Mouse (Mus musculus): Measurements from ENCODE around the gene Rora. TPM values are rescaled to one million over a fixed set of nuclear protein-coding genes. Genes with fewer than 3 reads are reported as not detected.
A peak's percentile ranks its signal among the peaks of the same experiment; 100 is the strongest.

The Rora gene
- polyA plus RNA-seq, 1 experiment from 2014 or later = 23.1 TPM

DNA sequence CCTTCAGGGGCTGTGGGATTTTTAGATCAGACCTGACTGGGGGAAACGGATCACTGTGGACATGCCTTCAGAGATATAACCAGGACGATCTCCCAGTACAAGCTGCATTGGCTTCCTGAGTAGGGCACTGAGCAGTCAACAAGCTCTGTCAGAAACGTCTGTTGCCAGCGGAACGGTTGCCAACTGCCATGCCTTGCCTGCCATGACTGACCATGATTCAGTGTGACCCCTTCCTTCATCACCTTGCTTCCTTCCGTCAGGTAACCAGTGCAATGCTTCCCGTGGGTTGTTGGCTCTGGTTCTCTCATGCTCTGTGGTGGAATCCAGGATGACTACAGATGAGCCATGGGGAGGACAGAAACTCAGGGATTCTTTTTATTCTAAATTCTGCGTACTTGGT is 16.3 kb upstream of the Rora start:
- H3K4me3 ChIP-seq (ENCODE audit: low read depth, low read length) = no peak overlapping the region
- DNase-seq (no peak), ATAC-seq (no peak)
- H3K36me3 ChIP-seq (replicated peaks; ENCODE audit: insufficient read depth, low read length) = no peaks in the 10 kb centered on the region
- H3K4me2 ChIP-seq (ENCODE audit: low read depth, low read length) = no peak overlapping the region
- H3K27ac ChIP-seq (ENCODE audit: low read depth) = no peak overlapping the region
- WGBS (ENCODE audit: insufficient replicate concordance) = 75% methylated on average over 8 of the region's 8 CpGs
- TF ChIP-seq EP300 (IDR thresholded peaks at IDR 0.05; ENCODE audit: low read depth) = no peak
- no peak for TF ChIP-seq CTCF (IDR thresholded peaks at IDR 0.05; ENCODE audit: low read depth)
- H3K4me1 ChIP-seq (ENCODE audit: insufficient read depth) = no peaks in the 10 kb centered on the region
- H3K9me3 ChIP-seq (ENCODE audit: low read length) = no peaks in the 10 kb centered on the region
- no peaks in the 10 kb centered on the region for H3K27me3 ChIP-seq (ENCODE audit: insufficient read depth, low read length)
- H3K9ac ChIP-seq (replicated peaks) = no peak overlapping the region

DNA sequence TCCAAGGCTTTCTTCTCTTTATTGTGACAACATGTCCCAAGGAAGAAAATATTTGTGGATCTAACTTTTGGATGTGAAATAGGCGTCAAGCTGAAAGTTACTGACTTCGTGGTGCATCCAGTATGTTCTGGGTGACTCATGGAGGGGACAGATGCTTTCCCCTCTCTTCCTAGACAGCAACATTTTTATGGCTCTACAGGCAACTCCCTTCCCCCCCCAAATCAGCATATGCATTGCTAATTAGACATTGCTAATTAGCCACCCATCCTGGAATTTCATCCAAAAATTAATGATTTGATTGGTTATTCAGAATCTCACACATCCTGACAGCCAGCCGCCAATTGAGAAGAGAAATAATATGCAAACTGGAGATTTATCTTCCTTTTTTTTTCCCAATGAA is 12.5 kb upstream of the Rora start:
- no peak for ATAC-seq
- no peaks in the 10 kb centered on the region for H3K9me3 ChIP-seq (ENCODE audit: low read length)
- 71% methylated on average over 3 of the region's 3 CpGs for WGBS (ENCODE audit: insufficient replicate concordance)

DNA sequence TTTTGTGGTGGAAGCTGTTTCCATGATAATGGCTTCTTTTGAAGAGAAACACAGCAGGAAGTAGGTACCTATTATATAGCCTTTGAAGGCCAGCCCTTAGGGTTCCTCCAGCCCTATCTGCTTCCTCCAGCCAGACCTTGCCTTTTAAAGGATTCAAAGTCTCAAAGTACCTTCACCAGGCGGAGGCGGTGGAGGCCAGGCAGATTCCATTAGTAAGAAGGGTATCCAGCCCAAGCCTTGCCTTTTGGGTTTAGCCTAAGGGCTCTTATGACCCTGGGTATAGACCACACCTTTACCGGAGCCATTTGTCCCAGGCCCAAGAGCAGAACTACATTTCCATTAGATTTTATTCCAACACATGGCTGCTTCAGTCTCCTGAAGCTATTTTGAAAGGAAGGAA is 5.5 kb upstream of the Rora start:
- Histone ChIP-seq H3K4me3 (ENCODE audit: low read depth, low read length) (no peak overlapping the region), H3K4me1 (ENCODE audit: insufficient read depth) (peaks cover 2% of the 10 kb centered on the region; the same call in 1 of the 2 replicates), H3K4me2 (ENCODE audit: low read depth, low read length) (no peak overlapping the region), H3K9ac (replicated peaks) (no peak overlapping the region), H3K36me3 (replicated peaks; ENCODE audit: insufficient read depth, low read length) (no peaks in the 10 kb centered on the region), H3K27ac (ENCODE audit: low read depth) (no peak overlapping the region), H3K9me3 (ENCODE audit: low read length) (no peaks in the 10 kb centered on the region), H3K27me3 (ENCODE audit: insufficient read depth, low read length) (no peaks in the 10 kb centered on the region)
- no peak for ATAC-seq
- DNase-seq = no peak
- no peak for TF ChIP-seq CTCF (IDR thresholded peaks at IDR 0.05; ENCODE audit: low read depth)
- 61% methylated on average over 3 of the region's 3 CpGs for WGBS (ENCODE audit: insufficient replicate concordance)

More for the DNA sequence above, 12.5 kb upstream of the Rora start:
- H3K4me2 ChIP-seq (ENCODE audit: low read depth, low read length) = no peak overlapping the region
- no peaks in the 10 kb centered on the region for H3K27me3 ChIP-seq (ENCODE audit: insufficient read depth, low read length)
- no peaks in the 10 kb centered on the region for H3K4me1 ChIP-seq (ENCODE audit: insufficient read depth)
- no peak overlapping the region for H3K27ac ChIP-seq (ENCODE audit: low read depth)
- DNase-seq = no peak
- H3K4me3 ChIP-seq (ENCODE audit: low read depth, low read length) = no peak overlapping the region
- TF ChIP-seq CTCF (IDR thresholded peaks at IDR 0.05; ENCODE audit: low read depth) = no peak
- TF ChIP-seq EP300 (IDR thresholded peaks at IDR 0.05; ENCODE audit: low read depth) = no peak
- H3K9ac ChIP-seq (replicated peaks) = no peak overlapping the region
- no peaks in the 10 kb centered on the region for H3K36me3 ChIP-seq (replicated peaks; ENCODE audit: insufficient read depth, low read length)

DNA sequence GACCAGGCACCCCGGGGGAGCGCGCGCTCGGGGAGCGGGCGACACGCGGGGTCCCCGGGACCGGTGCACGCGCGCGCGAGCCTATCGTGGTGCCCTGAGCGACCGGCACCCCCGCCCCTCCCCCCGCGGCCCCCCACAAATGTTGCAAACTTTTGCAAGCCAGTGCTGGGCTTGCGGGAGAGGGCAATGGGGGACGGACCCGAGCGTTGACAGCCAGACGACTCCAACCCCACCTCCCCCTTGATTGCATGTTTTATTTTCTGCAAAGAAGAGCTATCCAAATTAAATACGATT is 400 bp downstream of the Rora start:
- Histone ChIP-seq H3K9me3 (ENCODE audit: low read length) (no peaks in the 10 kb centered on the region), H3K27ac (ENCODE audit: low read depth) (peak overlapping the region; percentile 82), H3K4me2 (ENCODE audit: low read depth, low read length) (peak overlapping the region; percentile 71), H3K9ac (replicated peaks) (peak overlapping the region; percentile 68), H3K27me3 (ENCODE audit: insufficient read depth, low read length) (peaks cover 22% of the 10 kb centered on the region), H3K4me3 (ENCODE audit: low read depth, low read length) (peak overlapping the region; percentile 67), H3K36me3 (replicated peaks; ENCODE audit: insufficient read depth, low read length) (no peaks in the 10 kb centered on the region), H3K4me1 (ENCODE audit: insufficient read depth) (peaks cover 7% of the 10 kb centered on the region; the same call in 1 of the 2 replicates)
- no peak for DNase-seq
- peak; percentile 43; the same call in 1 of the 2 replicates for ATAC-seq
- TF ChIP-seq CTCF (IDR thresholded peaks at IDR 0.05; ENCODE audit: low read depth) = no peak
- TF ChIP-seq EP300 (IDR thresholded peaks at IDR 0.05; ENCODE audit: low read depth) = no peak
- 0% methylated on average over 27 of the region's 28 CpGs for WGBS (ENCODE audit: insufficient replicate concordance)

DNA sequence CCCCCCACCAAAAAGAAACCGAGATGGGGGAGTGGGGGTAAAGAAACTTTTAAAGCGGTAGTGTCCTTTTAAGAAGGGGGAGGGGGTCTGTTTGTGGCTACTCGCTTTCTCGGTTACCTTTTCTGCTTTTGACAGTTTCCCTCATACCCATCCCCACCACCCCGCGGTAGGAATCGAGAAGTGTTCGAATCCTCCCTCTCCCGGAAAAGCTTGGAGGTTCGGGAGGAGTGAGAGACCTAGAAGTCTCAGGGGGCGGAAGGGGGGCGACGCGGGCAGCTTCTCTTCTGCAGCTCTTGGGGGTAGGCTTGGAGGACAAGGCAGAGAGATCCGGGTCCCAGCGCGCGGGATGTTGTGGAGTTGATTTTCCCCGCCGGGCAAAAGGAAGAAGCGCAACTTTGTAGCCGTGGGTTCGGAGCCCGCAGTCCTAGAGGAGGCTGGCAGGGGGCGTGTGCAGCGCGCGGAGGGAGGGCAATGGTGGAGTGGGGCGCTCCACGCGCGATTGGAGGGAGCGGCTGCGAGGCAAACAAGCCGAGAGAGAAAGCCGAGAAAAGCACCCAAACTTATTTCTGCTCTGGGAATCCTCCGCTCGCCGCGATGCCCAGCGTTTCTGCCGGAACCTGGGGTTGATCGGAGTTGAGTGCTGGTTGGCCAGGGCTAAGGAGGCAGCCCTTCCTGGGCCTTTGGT is 889 bp downstream of the Rora start:
- no peaks in the 10 kb centered on the region for H3K9me3 ChIP-seq (ENCODE audit: low read length)
- peaks cover 7% of the 10 kb centered on the region; the same call in 1 of the 2 replicates for H3K4me1 ChIP-seq (ENCODE audit: insufficient read depth)
- ATAC-seq = no peak
- H3K4me3 ChIP-seq (ENCODE audit: low read depth, low read length) = peak overlapping the region; percentile 67
- TF ChIP-seq EP300 (IDR thresholded peaks at IDR 0.05; ENCODE audit: low read depth) (no peak), CTCF (IDR thresholded peaks at IDR 0.05; ENCODE audit: low read depth) (0 out of 2 replicates have a peak, but pooled peaks have one; percentile 9)
- H3K4me2 ChIP-seq (ENCODE audit: low read depth, low read length) = peak overlapping the region; percentile 71
- no peak overlapping the region for H3K27ac ChIP-seq (ENCODE audit: low read depth)
- H3K9ac ChIP-seq (replicated peaks) = peak overlapping the region; percentile 68
- DNase-seq = peak; percentile 21
- no peaks in the 10 kb centered on the region for H3K36me3 ChIP-seq (replicated peaks; ENCODE audit: insufficient read depth, low read length)
- peaks cover 22% of the 10 kb centered on the region for H3K27me3 ChIP-seq (ENCODE audit: insufficient read depth, low read length)
- 1% methylated on average over 43 of the region's 43 CpGs for WGBS (ENCODE audit: insufficient replicate concordance)

DNA sequence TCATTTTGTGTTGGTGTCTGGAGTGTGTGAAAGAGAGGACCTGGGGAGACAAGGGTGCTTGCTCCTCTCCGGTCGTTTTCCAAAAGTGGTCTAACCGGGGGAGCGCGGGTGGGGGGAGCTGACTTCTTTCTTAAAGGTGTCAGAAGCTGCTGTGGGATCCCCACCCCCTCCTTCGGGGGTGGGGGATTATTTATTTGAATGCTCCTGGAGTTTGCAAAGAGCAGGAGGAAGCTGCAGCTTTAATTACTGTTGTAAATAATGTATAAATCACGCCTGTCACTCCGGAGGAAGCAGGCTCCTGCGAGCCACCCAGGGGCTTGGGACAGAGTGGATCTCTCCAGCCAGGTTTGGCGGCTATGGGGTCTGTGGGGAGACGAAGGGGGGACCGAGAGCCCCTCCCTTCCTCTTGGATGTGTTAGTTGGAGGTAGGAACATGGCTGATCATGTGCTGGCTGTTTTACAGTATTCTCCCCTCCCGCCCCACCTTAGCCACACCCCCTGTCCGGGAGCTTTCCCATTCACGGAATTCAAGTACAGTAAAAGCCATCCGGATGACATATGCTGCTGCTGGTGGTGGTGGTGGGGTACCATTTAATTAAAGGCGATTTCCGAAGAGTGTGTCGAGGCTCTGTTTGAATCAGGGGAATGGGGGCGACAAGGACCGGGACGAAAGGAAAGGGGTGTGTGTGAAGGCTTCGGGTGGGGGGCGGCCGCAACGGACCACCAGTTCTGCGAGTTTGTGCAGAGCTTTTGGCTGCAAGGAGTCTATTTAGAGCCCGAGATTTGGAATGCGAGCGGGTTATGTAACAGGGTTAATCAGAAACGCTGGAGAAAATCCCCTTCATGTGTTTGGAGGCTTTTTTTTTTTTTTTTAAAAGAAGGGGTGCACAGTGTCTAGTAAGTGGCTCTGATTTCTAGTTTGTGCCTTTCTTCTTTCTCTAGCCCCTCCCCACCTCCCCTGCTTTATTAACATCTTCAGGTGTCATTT is 1.7 kb downstream of the Rora start:
- WGBS (ENCODE audit: insufficient replicate concordance) = 3% methylated on average over 31 of the region's 31 CpGs

More for the DNA sequence above, 1.7 kb downstream of the Rora start:
- Histone ChIP-seq H3K27ac (ENCODE audit: low read depth) (no peak overlapping the region), H3K4me1 (ENCODE audit: insufficient read depth) (0 out of 2 replicates have a peak, but pooled peaks cover 5% of the 10 kb centered on the region), H3K36me3 (replicated peaks; ENCODE audit: insufficient read depth, low read length) (no peaks in the 10 kb centered on the region), H3K9me3 (ENCODE audit: low read length) (no peaks in the 10 kb centered on the region), H3K4me2 (ENCODE audit: low read depth, low read length) (peak overlapping the region; percentile 71), H3K4me3 (ENCODE audit: low read depth, low read length) (peak overlapping the region; percentile 67), H3K9ac (replicated peaks) (peak overlapping the region; percentile 68; the same call in 1 of the 2 replicates), H3K27me3 (ENCODE audit: insufficient read depth, low read length) (peaks cover 22% of the 10 kb centered on the region)
- DNase-seq (peak; percentile 29), ATAC-seq (no peak)
- no peak for TF ChIP-seq CTCF (IDR thresholded peaks at IDR 0.05; ENCODE audit: low read depth)
- TF ChIP-seq EP300 (IDR thresholded peaks at IDR 0.05; ENCODE audit: low read depth) = no peak
